In the genomic region with DNA sequence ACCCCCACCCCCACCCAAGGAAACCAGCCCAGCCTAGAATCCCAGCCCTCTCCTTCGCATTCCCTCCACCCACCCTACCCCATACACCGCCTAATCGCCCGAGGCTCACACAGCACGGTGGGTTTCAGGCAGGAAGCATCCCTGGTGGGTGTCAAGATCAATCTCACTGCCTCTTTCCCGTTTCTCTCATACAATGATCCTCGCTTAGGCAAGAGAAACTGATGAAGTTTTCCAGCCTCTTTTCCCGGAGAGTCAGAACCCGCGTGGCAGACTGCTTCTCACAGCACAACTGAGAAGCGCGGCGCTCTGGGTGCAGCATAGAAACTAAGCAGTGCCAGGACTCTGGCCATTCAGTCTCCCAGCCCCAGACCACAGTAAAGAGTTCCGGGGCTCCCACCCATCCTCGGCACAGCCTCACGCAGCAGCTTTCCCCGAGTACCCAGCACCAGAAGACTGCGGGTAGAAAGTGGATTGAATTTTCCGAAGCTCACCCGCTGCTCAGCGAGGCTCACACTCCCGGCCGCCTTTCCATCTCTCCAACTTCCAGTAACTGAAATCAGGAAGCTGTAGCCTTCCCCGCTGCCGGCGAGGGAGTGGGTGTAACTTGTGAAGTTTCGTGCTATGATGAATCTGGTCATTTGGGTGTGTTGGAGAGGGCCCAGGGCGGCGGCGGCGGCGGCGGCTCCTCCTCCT, we compare ENCODE assay signal across 8 mouse cellular contexts.
DNase-seq lines count a peak whose midpoint lies in the region; ATAC-seq and TF ChIP-seq lines count a peak whose summit lies in the region.

No protein-coding gene starts in this region.

- TF ChIP-seq CTCF in forebrain, postnatal 0 days (IDR thresholded peaks at IDR 0.05; ENCODE audit: low read depth) = no peak

- no peaks in the 10 kb centered on the region for H3K27me3 ChIP-seq in forebrain, postnatal 0 days (ENCODE audit: insufficient read depth, low read length)
- H3K27me3 ChIP-seq in lung, embryonic 15.5 days = peaks cover 13% of the 10 kb centered on the region; the same call in 1 of the 2 replicates

- peak; percentile 74 for DNase-seq in NIH3T3 (ENCODE audit: low read depth)
- DNase-seq in cerebellum, adult 11-12 months = peak; percentile 71
- DNase-seq in forebrain, postnatal 0 days = peak; percentile 52
- DNase-seq in heart, postnatal 25 days (ENCODE audit: low spot score) = peak; percentile 42
- peak; percentile 58 for DNase-seq in layer of hippocampus, adult 9-11 months
- peak; percentile 18 for DNase-seq in ovary, postnatal 10 days (ENCODE audit: low spot score)

- intact Hi-C loops in heart, postnatal 25 days (cut with DNase I) = no loop called here

- no peak overlapping the region for H3K9ac ChIP-seq in forebrain, postnatal 0 days
- H3K9ac ChIP-seq in lung, embryonic 15.5 days = peak overlapping the region; percentile 50

- no peaks in the 10 kb centered on the region for H3K9me3 ChIP-seq in forebrain, postnatal 0 days (ENCODE audit: low read length)
- no peaks in the 10 kb centered on the region for H3K9me3 ChIP-seq in lung, embryonic 15.5 days

- peaks cover 3% of the 10 kb centered on the region; the same call in 1 of the 2 replicates for H3K4me1 ChIP-seq in forebrain, postnatal 0 days (ENCODE audit: insufficient read depth)
- H3K4me1 ChIP-seq in lung, embryonic 15.5 days = peaks cover 20% of the 10 kb centered on the region

- WGBS in forebrain, postnatal 0 days = under 1% methylated on average over 33 of the region's 33 CpGs
- under 1% methylated on average over 33 of the region's 33 CpGs for WGBS in lung, embryonic 15.5 days

- peak; percentile 62 for ATAC-seq in forebrain, postnatal 0 days
- peak; percentile 56 for ATAC-seq in lung, embryonic 15.5 days (ENCODE audit: borderline replicate concordance, extremely low read depth, low FRiP score, low TSS enrichment)
- ATAC-seq in activated CD4-positive, CD25-positive, alpha-beta regulatory T cell, adult 4 months = no peak

- H3K36me3 ChIP-seq in forebrain, postnatal 0 days (ENCODE audit: insufficient read depth) = no peaks in the 10 kb centered on the region
- H3K36me3 ChIP-seq in lung, embryonic 15.5 days = no peaks in the 10 kb centered on the region

- H3K4me3 ChIP-seq in forebrain, postnatal 0 days (ENCODE audit: low read depth, low read length) = peak overlapping the region; percentile 34
- H3K4me3 ChIP-seq in lung, embryonic 15.5 days = peak overlapping the region; percentile 48

- no peak overlapping the region for H3K27ac ChIP-seq in forebrain, postnatal 0 days (ENCODE audit: low read depth, low read length)
- peak overlapping the region; percentile 23; the same call in 1 of the 2 replicates for H3K27ac ChIP-seq in lung, embryonic 15.5 days

- peak overlapping the region; percentile 66 for H3K4me2 ChIP-seq in forebrain, postnatal 0 days (ENCODE audit: low read depth)
- H3K4me2 ChIP-seq in lung, embryonic 15.5 days = peak overlapping the region; percentile 91

Comparison
In these comparisons a context has a peak if more than half of its experiments do, and no peak if none do; other contexts are left out.
1. DNase-seq: peak in every context shown above with its lines; median percentile 74 in NIH3T3; 71 in cerebellum, adult 11-12 months; 58 in layer of hippocampus, adult 9-11 months; 52 in forebrain, postnatal 0 days; 42 in heart, postnatal 25 days; 18 in ovary, postnatal 10 days.